Mouse (Mus musculus) sigmoid colon, adult 10 weeks (tissue): ENCODE measurements around the gene S100a1. TPM values are rescaled to one million over a fixed set of nuclear protein-coding genes. Genes with fewer than 3 reads are reported as not detected.

Source experiments
- polyA plus RNA-seq: library from polyadenylated mRNA; stranded (reverse); fragments of 350-450 nt; fragmentation: Illumina TruSeq; extraction: RNeasy Lipid Tissue Mini Kit (QIAGEN cat#74804); gene quantifications from one replicate; pipeline ENCODE4 v1.2.3, GENCODE M21; 2014; ENCODE audit warnings: low read depth, low replicate concordance

The S100a1 gene
- polyA plus RNA-seq: 84.9 TPM

DNA sequence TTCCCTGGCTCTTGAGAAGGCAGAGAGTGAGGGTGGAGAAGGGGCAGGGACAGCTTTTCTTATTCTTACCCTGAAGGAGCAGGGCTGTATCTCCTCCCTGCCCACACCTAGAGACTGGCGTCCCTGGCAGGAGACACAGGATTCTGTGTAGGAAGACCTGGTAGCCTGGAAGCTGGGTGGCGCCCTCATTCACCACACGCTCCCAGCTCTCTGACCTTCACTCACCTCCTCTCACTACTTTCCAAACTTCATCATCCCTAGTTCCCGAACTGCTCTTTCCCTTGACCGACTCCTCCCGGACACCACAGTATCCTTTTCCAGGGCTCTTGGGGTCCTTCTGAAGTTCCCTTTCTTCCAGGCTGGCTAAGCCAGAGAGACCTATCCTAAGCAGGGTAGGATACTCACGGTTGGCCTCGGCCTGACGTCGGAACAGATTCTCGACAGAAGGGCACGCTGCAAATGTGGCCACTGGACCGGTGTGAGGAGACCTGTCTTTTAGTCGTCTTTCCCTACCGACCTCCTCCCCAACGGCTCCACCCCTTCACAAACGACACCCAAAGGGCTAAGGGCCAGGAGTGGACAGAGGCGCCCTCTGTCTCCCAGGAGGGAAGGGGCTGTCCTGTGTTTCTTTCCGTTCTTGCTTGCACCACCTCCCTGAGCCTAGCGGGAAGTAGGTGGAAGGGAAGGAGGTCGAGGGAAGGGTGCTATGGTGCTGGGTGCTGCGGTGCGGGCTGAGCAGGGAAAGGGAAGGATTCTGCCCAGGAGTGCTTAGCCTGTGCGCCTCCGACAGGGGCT is at the start of gene S100a1, which contains the start of gene S100a13:
Gene S100a1, minus strand, starts transcription at position 597 of the 795 bp plus-strand sequence.
Gene S100a13, plus strand, starts transcription at position 640 of the 795 bp plus-strand sequence.

DNA sequence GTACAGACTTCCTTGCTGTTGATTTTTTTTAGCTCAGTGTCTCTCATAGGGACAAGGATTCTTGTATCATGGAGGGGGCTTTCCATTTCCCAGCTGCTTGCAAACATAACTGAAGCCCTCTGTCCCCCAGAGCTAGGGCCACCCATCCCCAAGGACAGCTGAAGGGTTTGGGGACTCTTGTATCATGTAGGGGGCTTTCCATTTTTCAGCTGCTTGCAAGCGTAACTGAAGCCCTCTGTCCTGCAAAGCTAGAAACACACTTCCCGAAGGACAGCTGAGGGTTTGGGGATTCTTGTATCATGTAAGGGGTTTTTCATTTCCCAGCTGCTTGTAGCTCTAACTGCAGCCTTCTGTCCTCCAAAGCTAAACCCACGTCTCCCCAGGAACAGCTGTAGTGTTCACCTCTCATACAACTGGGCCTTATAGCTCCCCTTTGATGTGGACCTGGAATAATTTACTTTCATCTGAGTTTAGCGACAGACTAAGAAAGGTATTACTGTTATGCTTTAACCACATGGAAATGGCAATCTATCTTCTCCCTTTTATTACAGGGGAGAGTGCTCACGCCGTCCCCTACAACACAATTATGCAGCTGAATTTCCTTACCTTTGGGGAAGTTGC is 45.9 kb upstream of the S100a1 start, which contains the start of gene S100a3:
Gene S100a3, plus strand, starts transcription at position 571 of the 621 bp plus-strand sequence.

DNA sequence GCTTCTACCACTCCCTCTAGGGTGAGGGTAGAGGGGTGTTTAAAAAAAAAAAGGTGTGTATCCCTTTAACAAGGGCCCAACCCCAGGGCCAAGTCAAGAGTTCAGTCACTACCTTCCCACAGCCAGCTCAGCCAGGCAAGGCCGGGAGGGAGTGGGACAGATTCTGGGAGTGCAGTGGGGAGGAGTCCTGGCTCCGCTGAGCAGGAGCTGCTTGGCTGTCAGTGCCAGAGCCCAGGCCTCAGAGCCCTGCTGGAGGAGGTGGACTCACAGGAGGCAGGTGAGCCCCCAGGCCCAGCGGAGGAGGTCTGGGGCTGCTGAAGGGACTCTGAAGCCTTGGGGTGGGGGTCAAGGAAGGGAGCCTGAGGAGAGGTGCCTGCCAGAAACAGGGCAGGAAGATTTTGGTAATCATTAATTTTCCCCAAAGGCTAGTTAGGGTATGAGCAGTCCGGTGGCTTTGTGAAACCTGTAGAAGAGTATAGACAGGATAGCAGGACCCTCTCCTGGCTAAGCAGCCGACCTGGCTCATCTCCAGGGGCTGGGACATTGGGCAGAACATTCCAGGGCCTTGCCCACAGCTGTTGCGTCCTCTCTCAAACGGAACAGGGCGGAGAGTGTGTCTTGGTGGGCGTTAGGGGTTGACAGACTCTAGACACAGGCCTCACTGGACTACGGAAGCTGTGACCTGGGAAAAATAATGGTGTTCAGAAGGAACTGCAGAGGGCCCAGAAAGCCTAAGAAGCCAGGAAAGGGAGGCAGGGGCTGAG is 23.1 kb upstream of the S100a1 start, which contains the start of gene S100a16:
Gene S100a16, plus strand, starts transcription at position 114 of the 764 bp plus-strand sequence.

DNA sequence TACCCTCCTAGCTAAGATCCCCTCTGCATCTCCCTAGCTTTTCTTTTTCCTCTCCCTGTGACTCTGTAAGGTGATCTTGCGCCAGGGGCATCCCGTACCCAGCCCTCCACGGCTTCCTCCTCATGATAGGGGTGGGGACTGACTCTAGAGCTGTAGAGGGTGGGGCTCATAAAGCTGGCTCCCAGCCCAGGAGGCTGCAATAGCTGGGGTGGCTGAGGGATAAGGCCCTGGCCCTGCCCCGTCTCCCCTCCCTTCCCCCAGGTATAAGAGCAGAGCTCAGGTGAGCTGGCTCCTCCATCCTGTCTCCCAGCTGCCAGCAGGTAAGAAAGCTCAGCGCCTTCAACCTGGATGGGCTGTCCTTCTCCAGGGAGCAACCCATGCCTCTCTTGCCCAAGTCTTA is 12.4 kb upstream of the S100a1 start, which contains the start of gene S100a14:
Gene S100a14, plus strand, starts transcription at position 277 of the 400 bp plus-strand sequence.

DNA sequence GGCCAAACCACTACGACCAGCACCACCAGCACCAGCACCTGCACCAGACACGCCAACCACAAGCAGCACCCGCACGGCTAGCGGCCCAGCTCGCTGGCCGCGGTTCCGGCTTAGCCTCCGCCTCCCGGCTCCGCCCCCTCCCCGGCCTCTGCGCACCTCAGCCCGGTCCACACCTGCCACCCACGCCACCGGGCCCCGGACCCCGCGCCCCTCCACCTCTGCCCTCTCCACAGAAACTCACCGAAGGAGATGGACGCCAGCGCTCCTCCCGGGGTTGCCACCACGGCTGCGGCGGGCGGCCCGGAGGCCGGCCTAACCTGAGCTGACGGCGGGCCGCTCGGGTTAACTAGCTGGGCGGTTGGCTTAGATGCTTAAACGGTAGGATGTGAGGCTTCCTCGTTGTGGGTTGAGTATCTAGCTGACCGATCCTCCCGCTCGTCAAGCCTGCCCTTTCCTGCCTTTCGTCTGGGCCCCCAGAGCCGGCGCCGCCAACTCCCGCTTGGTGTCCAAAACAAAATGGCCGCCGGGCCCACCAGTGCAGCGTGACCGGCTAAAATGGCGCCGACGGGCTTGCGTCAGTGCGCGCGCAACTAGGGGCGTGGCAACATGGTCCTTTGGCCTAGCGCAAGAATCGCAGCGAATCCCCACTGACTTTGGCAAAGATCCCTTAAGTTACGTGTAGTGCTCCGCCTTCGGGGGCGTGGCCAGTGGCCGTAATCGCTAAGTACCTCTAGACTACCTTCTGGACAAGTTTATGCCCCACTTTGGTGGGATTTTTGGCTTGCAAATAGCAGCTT is 5.0 kb downstream of the S100a1 start, which contains the start of gene Chtop:
Gene Chtop, minus strand, starts transcription at position 549 of the 797 bp plus-strand sequence.

DNA sequence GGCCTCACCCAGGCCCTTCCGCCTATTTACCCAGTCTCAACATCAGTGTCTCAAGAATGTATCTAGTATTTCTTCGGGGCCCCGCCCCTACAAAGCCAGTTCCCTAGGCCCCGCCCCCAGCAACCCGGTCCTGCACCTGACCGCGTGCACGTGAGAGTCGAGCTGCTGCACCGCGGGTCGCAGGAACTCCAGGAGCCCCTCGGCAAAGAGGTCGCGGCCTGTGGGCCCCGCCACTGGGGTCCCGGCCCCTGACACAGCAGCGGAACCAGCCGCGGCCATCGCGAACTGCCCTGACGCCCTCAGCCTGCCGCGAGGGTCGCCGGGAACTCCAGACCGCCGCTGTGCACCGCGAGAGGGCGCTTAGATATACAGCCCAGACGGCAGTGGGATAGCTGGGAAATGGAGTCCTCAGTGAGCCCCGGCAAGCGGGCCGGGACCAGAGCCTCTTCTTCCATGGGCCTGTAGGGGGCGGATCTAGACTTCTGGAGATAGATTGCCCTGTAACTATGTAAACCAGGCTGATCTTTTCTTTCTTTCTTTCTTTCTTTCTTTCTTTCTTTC is 23.4 kb downstream of the S100a1 start, which contains the start of gene Snapin:
Gene Snapin, minus strand, starts transcription at position 338 of the 561 bp plus-strand sequence.

DNA sequence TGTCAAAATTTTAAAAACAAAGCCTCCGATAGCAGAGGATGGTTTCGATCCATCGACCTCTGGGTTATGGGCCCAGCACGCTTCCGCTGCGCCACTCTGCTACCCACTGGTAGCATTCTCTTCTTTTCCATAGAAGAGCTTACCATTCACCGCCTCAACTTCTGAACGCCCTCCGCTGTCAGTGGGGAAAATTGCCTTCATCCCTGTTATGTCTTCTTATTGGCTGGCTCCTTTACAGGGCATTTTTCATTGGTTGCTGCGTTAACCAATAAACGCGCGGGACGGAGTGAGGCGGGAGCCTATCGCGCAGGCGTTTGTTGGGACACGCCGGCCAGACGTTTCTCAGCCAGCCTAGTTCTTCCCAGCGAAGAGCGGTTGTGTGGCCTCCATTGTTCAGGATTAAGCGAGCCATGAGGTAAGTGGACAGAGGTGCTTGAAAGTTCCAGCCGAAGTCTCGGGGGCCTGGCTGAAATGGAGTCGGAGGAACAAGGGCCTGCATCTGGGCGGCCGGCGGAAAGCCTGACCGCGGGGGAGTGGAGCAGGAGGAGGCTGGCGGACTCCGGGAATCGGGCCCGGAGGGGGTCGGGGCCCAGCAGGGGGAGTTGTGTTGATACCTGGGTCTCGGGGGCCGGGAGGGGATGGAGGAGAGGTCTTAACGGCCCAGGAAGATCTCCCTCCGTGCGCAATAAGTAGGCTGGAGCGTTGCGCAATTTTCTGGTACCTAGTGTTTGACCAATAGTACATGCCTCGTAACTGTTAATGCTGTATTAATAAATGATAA is 38.2 kb downstream of the S100a1 start, which contains the start of gene Ilf2:
Gene Ilf2, plus strand, starts transcription at position 296 of the 781 bp plus-strand sequence.

DNA sequence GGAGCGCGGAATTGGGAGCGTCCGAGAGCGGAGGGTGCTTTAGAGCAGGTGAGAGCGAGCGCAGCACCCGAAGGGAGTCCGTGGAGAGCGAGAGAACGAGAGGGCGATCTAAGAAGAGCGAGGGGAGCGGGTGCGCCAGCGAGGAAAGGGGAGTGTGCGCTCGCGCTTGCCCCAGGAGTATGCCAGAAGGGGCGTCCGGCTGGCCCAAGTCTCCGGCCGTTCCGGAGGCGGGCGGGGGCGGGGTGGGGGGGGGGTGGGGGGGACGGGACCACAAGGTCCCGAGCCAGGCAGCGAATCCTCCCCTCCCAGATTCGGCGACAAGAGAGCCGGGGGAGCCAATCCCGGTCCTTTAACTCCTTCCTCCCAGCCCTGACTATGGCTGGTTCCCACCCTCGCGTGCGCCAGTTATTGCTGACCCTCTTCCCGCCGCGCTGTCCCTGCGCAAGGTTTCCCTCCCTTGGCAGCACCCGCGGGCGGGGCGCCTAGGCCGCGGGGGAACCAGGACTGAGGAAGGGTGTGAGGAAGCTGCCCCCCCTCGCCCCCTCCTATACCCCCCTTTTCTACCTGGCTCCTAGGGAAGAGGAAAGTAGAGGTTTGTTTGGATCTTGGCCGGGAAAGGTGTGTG is 48.4 kb downstream of the S100a1 start, which contains the start of gene Npr1:
Gene Npr1, minus strand, starts transcription at position 181 of the 625 bp plus-strand sequence.

Other genes starting within 250 kb of the S100a1 start
- gene Dennd4b, start 249.2 kb downstream of the S100a1 start, polyA plus RNA-seq: 1.1 TPM
- 45.0 TPM for gene Gatad2b, start 221.2 kb downstream of the S100a1 start, polyA plus RNA-seq
- gene Slc27a3, start 124.5 kb downstream of the S100a1 start, polyA plus RNA-seq: not detected
- 19.1 TPM for gene Ints3, start 80.8 kb downstream of the S100a1 start, polyA plus RNA-seq
- 1.4 TPM for gene Npr1, start 48.5 kb downstream of the S100a1 start, polyA plus RNA-seq
- 48.1 TPM for gene Ilf2, start 38.3 kb downstream of the S100a1 start, polyA plus RNA-seq
- gene Snapin, start 23.4 kb downstream of the S100a1 start, polyA plus RNA-seq: 68.4 TPM
- gene Chtop, start 4.9 kb downstream of the S100a1 start, polyA plus RNA-seq: 156 TPM
- gene S100a13, start within 50 bp of the S100a1 start, polyA plus RNA-seq: 15.8 TPM
- gene S100a14, start 12.5 kb upstream of the S100a1 start, polyA plus RNA-seq: 53.2 TPM
- gene S100a16, start 22.9 kb upstream of the S100a1 start, polyA plus RNA-seq: 96.5 TPM
- gene S100a3, start 46.2 kb upstream of the S100a1 start, polyA plus RNA-seq: not detected
- not detected for gene S100a2, start 75.9 kb upstream of the S100a1 start, polyA plus RNA-seq
- not detected for gene Gm42674, start 87.5 kb upstream of the S100a1 start, polyA plus RNA-seq
- gene S100a4, start 89.4 kb upstream of the S100a1 start, polyA plus RNA-seq: 13.6 TPM
- gene S100a5, start 94.1 kb upstream of the S100a1 start, polyA plus RNA-seq: not detected
- gene S100a6, start 98.5 kb upstream of the S100a1 start, polyA plus RNA-seq: 583 TPM
- gene S100a7a, start 139.6 kb upstream of the S100a1 start, polyA plus RNA-seq: 1.8 TPM
- 9.0 TPM for gene S100a8, start 154.6 kb upstream of the S100a1 start, polyA plus RNA-seq
- 2.4 TPM for gene S100a9, start 181.3 kb upstream of the S100a1 start, polyA plus RNA-seq
- gene Pglyrp4, start 212.5 kb upstream of the S100a1 start, polyA plus RNA-seq: not detected